Mouse (Mus musculus) kidney, postnatal 0 days (tissue): ENCODE data around the gene Ccndbp1. TPM values are rescaled to one million over a fixed set of nuclear protein-coding genes. Genes with fewer than 3 reads are reported as not detected.
A peak's percentile ranks its signal among the peaks of the same experiment; 100 is the strongest.

Experiments
- ATAC-seq: fragments of 200-750 bp; cut with Nextera tagmentation; replicated peaks from 2 replicates; pipeline ENCODE4 v1.8.0; 2017; ENCODE audit warnings: low read depth, moderate number of reproducible peaks, moderate TSS enrichment, moderate library complexity; ENCODE audit not compliant: low FRiP score
- DNase-seq: peaks from one replicate; pipeline ENCODE4 v3.0.0-alpha.2; 2016; ENCODE audit warnings: low spot score
- H3K27ac ChIP-seq: fragments of 300-500 bp; sonication (generic); 2 replicates; pipeline ENCODE4 v1.5.1; 2014; ENCODE audit warnings: mild to moderate bottlenecking
- H3K27me3 ChIP-seq: fragments of 300-500 bp; sonication (generic); 2 replicates; pipeline ENCODE4 v1.6.1; 2014; ENCODE audit warnings: low read length, mixed read lengths; ENCODE audit not compliant: insufficient read depth
- H3K36me3 ChIP-seq: fragments of 300-500 bp; sonication (generic); 2 replicates; pipeline ENCODE4 v1.6.1; 2014; ENCODE audit warnings: low read length, mixed read lengths; ENCODE audit not compliant: insufficient read depth
- H3K4me1 ChIP-seq: fragments of 300-500 bp; sonication (generic); replicated peaks from 2 replicates; pipeline ENCODE4 v1.6.1; 2014; ENCODE audit warnings: antibody characterized with exemption, low read length, mixed read lengths; ENCODE audit not compliant: insufficient read depth
- H3K4me2 ChIP-seq: fragments of 300-500 bp; sonication (generic); 2 replicates; pipeline ENCODE4 v1.6.1; 2014; ENCODE audit warnings: mild to moderate bottlenecking, low read length, moderate library complexity, mixed read lengths
- H3K4me3 ChIP-seq: fragments of 300-500 bp; sonication (generic); replicated peaks from 2 replicates; pipeline ENCODE4 v1.5.1; 2014; ENCODE audit warnings: low read depth, low read length
- H3K9ac ChIP-seq: fragments of 300-500 bp; sonication (generic); 2 replicates; pipeline ENCODE4 v1.6.1; 2014; ENCODE audit warnings: low read depth, low read length
- H3K9me3 ChIP-seq: fragments of 300-500 bp; sonication (generic); replicated peaks from 2 replicates; pipeline ENCODE4 v1.6.1; 2016; ENCODE audit warnings: low read length, inconsistent platforms, mixed read lengths
- CTCF ChIP-seq: IDR thresholded peaks from 2 replicates; pipeline ENCODE4 v1.5.1; 2016; ENCODE audit warnings: antibody characterized with exemption, low read depth, mild to moderate bottlenecking, moderate library complexity
- WGBS: fragments of 180-500 bp; shearing (Covaris S2); extraction: QIAGEN DNeasy Blood & Tissue Kit; methylation state at CpG from one replicate; pipeline ENCODE4 v1.1.7; 2014; 5-methylcytosine and 5-hydroxymethylcytosine counted together
- microRNA-seq: library from miRNA; unstranded; fragments of <30 nt; microRNA quantifications from one replicate; pipeline ENCODE4, GENCODE M21; 2016
- polyA plus RNA-seq: library from polyadenylated mRNA; unstranded; fragments of >200 nt; fragmentation: Nextera tagmentation; extraction: Ambion mirVana; gene quantifications from 2 replicates; pipeline ENCODE4 v1.2.1, GENCODE M21; 2015

Ccndbp1 gene
- polyA plus RNA-seq, 1 experiment from 2014 or later: 54.1 TPM

DNA sequence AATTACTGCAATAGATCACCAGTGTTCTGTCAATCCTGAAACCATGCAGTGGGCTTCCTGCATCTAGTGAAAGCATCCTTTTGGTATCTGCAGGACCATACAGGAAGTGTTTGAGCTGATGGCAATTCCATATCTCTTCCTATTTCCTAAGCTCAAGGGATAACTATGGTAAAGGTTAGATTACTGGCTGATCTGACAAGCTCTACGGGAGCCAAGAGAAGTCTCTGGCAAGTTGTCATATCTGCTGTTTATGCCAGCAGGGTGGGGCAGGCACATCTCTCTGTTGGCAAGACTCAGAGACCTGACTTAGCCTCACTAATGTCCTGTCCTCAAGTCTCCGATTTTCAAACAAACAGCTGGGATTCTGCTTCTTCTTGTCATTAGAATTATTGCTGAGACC is 45.9 kb downstream of the Ccndbp1 start:
- Histone ChIP-seq H3K27ac (no peak overlapping the region), H3K27me3 (no peaks in the 10 kb centered on the region), H3K4me3 (no peak overlapping the region), H3K9ac (no peak overlapping the region), H3K4me1 (no peaks in the 10 kb centered on the region), H3K4me2 (no peak overlapping the region), H3K9me3 (no peaks in the 10 kb centered on the region), H3K36me3 (no peaks in the 10 kb centered on the region)
- no peak for ATAC-seq
- TF ChIP-seq CTCF: no peak
- DNase-seq: no peak
- 67% methylated on average over 2 of the region's 2 CpGs for WGBS

DNA sequence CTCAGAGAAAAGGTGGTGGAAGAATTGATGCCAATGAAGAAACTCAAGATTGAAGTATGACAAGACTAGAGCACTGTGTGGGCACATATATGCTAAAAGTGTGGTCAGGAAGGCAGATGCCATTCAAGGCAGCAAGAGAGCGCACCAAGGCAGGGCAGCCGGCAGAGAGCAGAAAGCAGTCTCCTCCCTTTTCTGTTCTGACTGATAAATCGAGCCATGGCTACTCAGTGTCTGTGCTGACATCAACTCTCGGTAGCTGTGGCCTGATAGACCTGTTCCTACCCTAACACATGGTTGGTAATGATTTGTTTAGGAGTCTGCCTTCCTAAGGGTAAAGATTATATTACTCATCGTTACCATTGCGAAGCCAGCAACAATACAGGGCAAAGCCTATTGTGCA is 47.7 kb downstream of the Ccndbp1 start:
- H3K36me3 ChIP-seq: no peaks in the 10 kb centered on the region
- no peak for TF ChIP-seq CTCF
- DNase-seq: no peak
- H3K4me3 ChIP-seq: no peak overlapping the region
- no peaks in the 10 kb centered on the region for H3K9me3 ChIP-seq
- H3K4me1 ChIP-seq: no peaks in the 10 kb centered on the region
- no peak overlapping the region for H3K9ac ChIP-seq
- no peak overlapping the region for H3K27ac ChIP-seq
- H3K27me3 ChIP-seq: no peaks in the 10 kb centered on the region
- no peak overlapping the region for H3K4me2 ChIP-seq
- ATAC-seq: no peak
- 89% methylated on average over 6 of the region's 6 CpGs for WGBS

DNA sequence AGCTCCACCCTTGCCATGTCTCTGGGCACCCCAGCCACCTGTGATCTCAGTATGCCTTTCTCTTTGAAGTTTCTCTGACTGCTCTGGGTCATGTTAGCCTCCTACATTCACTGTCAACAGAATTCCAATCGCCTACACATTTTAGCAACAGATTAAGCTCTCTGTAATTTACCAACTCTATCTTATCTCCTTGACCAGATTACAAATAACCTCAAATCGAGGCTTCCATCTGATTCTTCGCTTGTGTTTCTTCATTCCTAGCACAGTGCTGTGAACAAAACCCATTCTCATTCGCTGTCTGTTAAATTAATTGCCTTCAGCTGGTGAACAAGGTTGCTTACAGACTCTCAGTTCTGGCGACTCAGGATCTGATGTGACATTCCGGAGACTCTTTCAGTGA is 49.8 kb downstream of the Ccndbp1 start:
- Histone ChIP-seq H3K4me2 (no peak overlapping the region), H3K27ac (no peak overlapping the region), H3K27me3 (no peaks in the 10 kb centered on the region), H3K9ac (no peak overlapping the region), H3K4me3 (no peak overlapping the region), H3K36me3 (no peaks in the 10 kb centered on the region), H3K9me3 (no peaks in the 10 kb centered on the region), H3K4me1 (no peaks in the 10 kb centered on the region)
- DNase-seq (no peak), ATAC-seq (no peak)
- WGBS: 62% methylated on average over 6 of the region's 6 CpGs
- no peak for TF ChIP-seq CTCF

DNA sequence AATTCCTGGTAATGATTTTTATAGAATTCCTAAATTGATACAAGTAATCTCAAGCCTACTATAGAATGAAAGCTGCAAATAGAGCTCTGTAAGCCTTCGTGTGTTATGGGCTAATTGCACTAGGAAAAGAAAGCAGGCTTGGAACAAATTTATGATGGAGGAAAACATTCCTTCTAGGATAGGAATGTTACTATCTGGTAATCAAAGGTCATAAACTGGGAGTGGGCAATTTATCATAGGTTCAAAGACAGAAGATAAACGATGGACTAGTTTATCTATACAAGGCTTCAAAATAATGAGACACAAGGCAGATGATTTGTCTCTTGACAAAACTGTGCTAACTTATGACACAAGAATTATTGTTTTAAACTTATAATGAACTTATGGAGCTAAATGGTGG is 53.1 kb downstream of the Ccndbp1 start:
- Histone ChIP-seq H3K9ac (no peak overlapping the region), H3K4me2 (no peak overlapping the region), H3K36me3 (no peaks in the 10 kb centered on the region), H3K4me1 (no peaks in the 10 kb centered on the region), H3K4me3 (no peak overlapping the region), H3K27ac (no peak overlapping the region), H3K9me3 (no peaks in the 10 kb centered on the region), H3K27me3 (no peaks in the 10 kb centered on the region)
- DNase-seq: peak; percentile 69
- 36% methylated on average over 2 of the region's 2 CpGs for WGBS
- no peak for TF ChIP-seq CTCF
- no peak for ATAC-seq

Small RNA genes within 50 kb of the gene (microRNA-seq; reads per million reads assigned to microRNA genes)
- gene Gm44325: not detected

Other genes starting within 250 kb of the Ccndbp1 start
- 3.8 and 4.8 TPM in 2 replicates for gene Cdan1, start 158.3 kb upstream of the Ccndbp1 start, polyA plus RNA-seq
- gene Ttbk2, start 157.8 kb upstream of the Ccndbp1 start, polyA plus RNA-seq: 2.2 and 2.3 TPM in 2 replicates
- gene Ubr1, start 37.7 kb upstream of the Ccndbp1 start, polyA plus RNA-seq: 16.2 and 18.6 TPM in 2 replicates
- 6.1 and 6.9 TPM in 2 replicates for gene Tmem62, start 31.4 kb upstream of the Ccndbp1 start, polyA plus RNA-seq
- gene Epb42, start 28.7 kb downstream of the Ccndbp1 start, polyA plus RNA-seq: 2.1 TPM in 2 replicates
- gene Tgm5, start 77.4 kb downstream of the Ccndbp1 start, polyA plus RNA-seq: 0.31 and 0.76 TPM in 2 replicates
- gene Tgm7, start 101.4 kb downstream of the Ccndbp1 start, polyA plus RNA-seq: 0.43 and 0.66 TPM in 2 replicates
- gene Adal, start 132.0 kb downstream of the Ccndbp1 start, polyA plus RNA-seq: 21.1 and 21.2 TPM in 2 replicates
- 26.7 and 28.4 TPM in 2 replicates for gene Lcmt2, start 132.2 kb downstream of the Ccndbp1 start, polyA plus RNA-seq
- gene Tubgcp4, start 162.3 kb downstream of the Ccndbp1 start, polyA plus RNA-seq: 27.6 and 29.2 TPM in 2 replicates
- gene Zscan29, start 162.7 kb downstream of the Ccndbp1 start, polyA plus RNA-seq: 10.6 and 10.8 TPM in 2 replicates